Mouse (Mus musculus): Measurements from ENCODE around the gene Shisa7. TPM values are rescaled to one million over a fixed set of nuclear protein-coding genes. Genes with fewer than 3 reads are reported as not detected.

Shisa7 gene
- polyA plus RNA-seq, 1 experiment from 2014 or later: 0.99 TPM

DNA sequence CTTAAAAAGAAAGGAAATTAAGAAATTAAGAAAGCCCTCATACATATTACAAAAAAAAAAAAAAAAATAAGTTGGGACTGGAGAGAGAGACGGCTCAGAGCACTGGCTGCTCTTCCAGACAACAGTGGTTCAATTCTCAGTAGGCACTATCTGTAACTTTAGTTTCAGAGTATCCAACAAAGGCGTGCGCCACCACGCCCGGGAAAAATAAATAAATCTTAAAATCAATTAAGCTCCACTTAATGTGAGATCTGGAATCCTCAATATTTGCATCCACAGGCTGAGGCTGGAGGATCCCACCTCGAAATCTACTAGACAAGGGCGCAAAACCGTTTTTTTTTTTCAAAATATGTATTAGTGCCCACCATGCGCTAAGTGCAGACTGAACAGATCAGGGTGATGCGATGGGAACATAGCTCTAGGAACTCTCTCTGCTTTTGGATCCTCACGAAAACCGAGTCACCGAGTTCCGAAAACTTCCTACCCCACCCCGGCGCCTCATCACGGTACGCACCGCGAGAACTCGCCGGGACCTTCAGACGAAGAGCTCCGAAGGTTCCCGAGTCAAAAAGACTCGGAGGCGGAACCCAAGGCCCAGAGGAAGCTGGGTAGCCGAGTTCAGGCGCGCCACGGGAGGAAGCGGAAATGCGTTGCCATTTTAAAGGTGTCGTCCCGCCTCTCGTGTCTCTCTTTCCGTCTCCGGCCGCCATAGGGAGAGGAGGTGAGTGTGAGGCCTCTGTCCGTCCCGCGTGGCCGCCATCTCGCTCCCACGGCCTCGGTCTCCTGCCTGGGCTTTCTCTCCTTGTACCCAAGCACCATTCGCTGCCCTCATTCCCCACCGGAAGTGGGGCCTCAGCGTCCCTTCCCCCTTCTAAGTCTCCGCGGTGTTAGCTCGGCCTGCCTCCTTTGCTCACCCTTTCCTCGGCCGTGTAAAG lies 52.0 kb downstream of the Shisa7 start, which contains the start of gene Rpl28:
TSS of gene Rpl28 (plus strand) at position 597 of the 935 bp plus-strand sequence.
- peaks cover 7% of the 10 kb centered on the region for H3K4me1 ChIP-seq (replicated peaks; ENCODE audit: control insufficient read depth, insufficient read depth, low read length)
- no peaks in the 10 kb centered on the region for H3K27me3 ChIP-seq (ENCODE audit: control insufficient read depth, insufficient read depth, low read depth, low read length)
- ATAC-seq (ENCODE audit: low read depth): peak; percentile 91
- no peaks in the 10 kb centered on the region for H3K9me3 ChIP-seq (ENCODE audit: control insufficient read depth, low read length)
- peak within 1 kb of the TSS; percentile 95 for H3K9ac ChIP-seq (ENCODE audit: low read length)
- peak within 1 kb of the TSS; percentile 66 for H3K4me2 ChIP-seq (ENCODE audit: low read depth, low read length)
- H3K4me3 ChIP-seq (ENCODE audit: low read length): peak within 1 kb of the TSS; percentile 82
- H3K27ac ChIP-seq (ENCODE audit: low read length): peak within 1 kb of the TSS; percentile 96
- H3K36me3 ChIP-seq (ENCODE audit: control insufficient read depth, insufficient read depth, low read length): peaks cover 25% of the 10 kb centered on the region
- WGBS: under 1% methylated on average over 54 of the region's 54 CpGs

GRCm38 (mm10) chr7:4789436-4789935 lies 55.0 kb downstream of the Shisa7 start, which contains the start of gene Tmem238:
Gene Tmem238, minus strand, starts transcription at chr7:4789656.
- peak within 1 kb of the TSS; percentile 82 for H3K27ac ChIP-seq (ENCODE audit: low read length)
- H3K9ac ChIP-seq (ENCODE audit: low read length): peak within 1 kb of the TSS; percentile 83
- peaks cover 4% of the 10 kb centered on the region for H3K36me3 ChIP-seq (ENCODE audit: control insufficient read depth, insufficient read depth, low read length)
- no peaks in the 10 kb centered on the region for H3K9me3 ChIP-seq (ENCODE audit: control insufficient read depth, low read length)
- peaks cover 5% of the 10 kb centered on the region for H3K4me1 ChIP-seq (replicated peaks; ENCODE audit: control insufficient read depth, insufficient read depth, low read length)
- WGBS: 10% methylated on average over 27 of the region's 40 CpGs
- peak; percentile 56 for ATAC-seq (ENCODE audit: low read depth)
- peak within 1 kb of the TSS; percentile 64 for H3K4me3 ChIP-seq (ENCODE audit: low read length)
- no peaks in the 10 kb centered on the region for H3K27me3 ChIP-seq (ENCODE audit: control insufficient read depth, insufficient read depth, low read depth, low read length)
- H3K4me2 ChIP-seq (ENCODE audit: low read depth, low read length): peak within 1 kb of the TSS; percentile 86

GRCm38 (mm10) chr7:4788499-4789435 lies 55.7 kb downstream of the Shisa7 start:
- 2% methylated on average over 59 of the region's 64 CpGs for WGBS

DNA sequence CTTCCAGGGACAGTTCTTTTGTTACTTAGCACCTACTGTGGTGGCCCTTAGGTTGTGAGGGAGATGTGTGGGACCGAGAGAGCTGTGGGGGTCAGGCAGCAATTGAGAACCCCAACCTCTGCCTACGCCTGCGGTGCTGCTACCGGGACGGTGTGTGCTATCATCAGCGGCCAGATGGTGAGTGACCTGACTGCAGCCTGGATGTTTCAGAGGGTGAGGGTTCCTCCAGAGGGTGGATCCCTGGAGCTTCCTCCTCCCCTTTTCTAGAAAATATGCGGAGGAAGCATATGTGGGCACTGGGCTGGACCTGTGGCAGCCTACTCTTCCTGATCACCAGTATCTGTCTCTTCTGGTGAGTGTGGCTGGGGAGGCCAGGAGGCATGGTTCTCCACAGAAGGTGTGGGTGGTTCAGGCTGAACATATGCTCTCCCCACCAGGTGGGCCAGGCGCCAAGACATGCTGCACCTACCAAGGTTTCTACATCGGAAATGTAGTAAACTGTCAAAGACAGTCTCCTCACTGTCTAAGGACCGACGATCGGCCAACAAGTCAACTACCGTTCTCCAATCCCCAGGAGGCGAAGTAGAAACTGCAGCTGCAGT lies 60.7 kb downstream of the Shisa7 start:
- no peak overlapping the region for H3K9ac ChIP-seq (ENCODE audit: low read length)
- no peaks in the 10 kb centered on the region for H3K36me3 ChIP-seq (ENCODE audit: control insufficient read depth, insufficient read depth, low read length)
- peaks cover 3% of the 10 kb centered on the region; the same call in 1 of the 2 replicates for H3K27me3 ChIP-seq (ENCODE audit: control insufficient read depth, insufficient read depth, low read depth, low read length)
- no peaks in the 10 kb centered on the region; the same call in none of the 2 replicates for H3K4me1 ChIP-seq (replicated peaks; ENCODE audit: control insufficient read depth, insufficient read depth, low read length)
- H3K9me3 ChIP-seq (ENCODE audit: control insufficient read depth, low read length): no peaks in the 10 kb centered on the region
- no peak overlapping the region for H3K4me2 ChIP-seq (ENCODE audit: low read depth, low read length)
- no peak overlapping the region for H3K4me3 ChIP-seq (ENCODE audit: low read length)
- 73% methylated on average over 14 of the region's 14 CpGs for WGBS
- ATAC-seq (ENCODE audit: low read depth): no peak
- no peak overlapping the region for H3K27ac ChIP-seq (ENCODE audit: low read length)

More at GRCm38 (mm10) chr7:4788499-4789435, 55.7 kb downstream of the Shisa7 start:
- no peaks in the 10 kb centered on the region for H3K9me3 ChIP-seq (ENCODE audit: control insufficient read depth, low read length)
- H3K4me1 ChIP-seq (replicated peaks; ENCODE audit: control insufficient read depth, insufficient read depth, low read length): peaks cover 2% of the 10 kb centered on the region
- H3K4me3 ChIP-seq (ENCODE audit: low read length): peak overlapping the region; percentile 64
- H3K27ac ChIP-seq (ENCODE audit: low read length): peak overlapping the region; percentile 82
- ATAC-seq (ENCODE audit: low read depth): peak; percentile 53
- no peaks in the 10 kb centered on the region for H3K36me3 ChIP-seq (ENCODE audit: control insufficient read depth, insufficient read depth, low read length)
- peak overlapping the region; percentile 83 for H3K9ac ChIP-seq (ENCODE audit: low read length)
- H3K27me3 ChIP-seq (ENCODE audit: control insufficient read depth, insufficient read depth, low read depth, low read length): no peaks in the 10 kb centered on the region
- peak overlapping the region; percentile 86 for H3K4me2 ChIP-seq (ENCODE audit: low read depth, low read length)

DNA sequence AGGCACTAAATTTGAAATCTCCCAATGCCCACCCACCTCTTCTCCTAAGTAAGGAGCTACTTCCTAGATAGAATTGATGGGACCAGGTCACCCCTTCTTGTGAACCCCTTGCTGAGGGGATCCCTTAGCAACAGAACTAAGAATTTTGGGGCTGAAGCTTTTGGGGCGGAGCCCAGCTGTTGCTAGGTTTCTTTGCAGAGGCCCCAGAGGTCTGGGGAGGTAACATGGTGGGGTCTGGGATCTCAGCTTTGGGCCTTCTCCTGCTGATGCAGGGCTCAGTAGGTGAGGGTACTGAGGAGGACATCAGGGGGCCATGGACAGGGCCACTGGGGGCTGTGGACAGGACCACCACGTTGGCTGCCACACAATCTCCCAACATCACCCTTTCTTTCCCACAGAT lies 61.7 kb downstream of the Shisa7 start, which contains the start of the genes Il11 and Tmem190:
TSS of gene Il11 (minus strand) at position 101 of the 400 bp plus-strand sequence.
TSS of gene Tmem190 (plus strand) at position 179 of the 400 bp plus-strand sequence.
- H3K9ac ChIP-seq (ENCODE audit: low read length): no peak within 1 kb of the TSS
- H3K4me1 ChIP-seq (replicated peaks; ENCODE audit: control insufficient read depth, insufficient read depth, low read length): no peaks in the 10 kb centered on the region; the same call in 1 of the 2 replicates
- H3K9me3 ChIP-seq (ENCODE audit: control insufficient read depth, low read length): no peaks in the 10 kb centered on the region
- H3K36me3 ChIP-seq (ENCODE audit: control insufficient read depth, insufficient read depth, low read length): no peaks in the 10 kb centered on the region
- H3K27ac ChIP-seq (ENCODE audit: low read length): no peak within 1 kb of the TSS
- H3K4me2 ChIP-seq (ENCODE audit: low read depth, low read length): no peak within 1 kb of the TSS
- no peak for ATAC-seq (ENCODE audit: low read depth)
- peaks cover 13% of the 10 kb centered on the region for H3K27me3 ChIP-seq (ENCODE audit: control insufficient read depth, insufficient read depth, low read depth, low read length)
- whole genome bisulfite sequencing: 76% methylated on average over 2 of the region's 2 CpGs
- H3K4me3 ChIP-seq (ENCODE audit: low read length): no peak within 1 kb of the TSS

- Histone ChIP-seq H3K27me3 (ENCODE audit: control insufficient read depth, insufficient read depth, low read depth, low read length) (peaks cover 20% of the 10 kb centered on the region), H3K4me1 (replicated peaks; ENCODE audit: control insufficient read depth, insufficient read depth, low read length) (peaks cover 1% of the 10 kb centered on the region; the same call in 1 of the 2 replicates), H3K4me2 (ENCODE audit: low read depth, low read length) (no peak overlapping the region), H3K4me3 (ENCODE audit: low read length) (no peak overlapping the region), H3K9ac (ENCODE audit: low read length) (no peak overlapping the region), H3K27ac (ENCODE audit: low read length) (no peak overlapping the region), H3K36me3 (ENCODE audit: control insufficient read depth, insufficient read depth, low read length) (no peaks in the 10 kb centered on the region), H3K9me3 (ENCODE audit: control insufficient read depth, low read length) (no peaks in the 10 kb centered on the region)
- ATAC-seq (ENCODE audit: low read depth): no peak
- WGBS: 41% methylated on average over 3 of the region's 3 CpGs
These were observed 62.4 kb downstream of the Shisa7 start for GRCm38 (mm10) chr7:4782130-4782529.

DNA sequence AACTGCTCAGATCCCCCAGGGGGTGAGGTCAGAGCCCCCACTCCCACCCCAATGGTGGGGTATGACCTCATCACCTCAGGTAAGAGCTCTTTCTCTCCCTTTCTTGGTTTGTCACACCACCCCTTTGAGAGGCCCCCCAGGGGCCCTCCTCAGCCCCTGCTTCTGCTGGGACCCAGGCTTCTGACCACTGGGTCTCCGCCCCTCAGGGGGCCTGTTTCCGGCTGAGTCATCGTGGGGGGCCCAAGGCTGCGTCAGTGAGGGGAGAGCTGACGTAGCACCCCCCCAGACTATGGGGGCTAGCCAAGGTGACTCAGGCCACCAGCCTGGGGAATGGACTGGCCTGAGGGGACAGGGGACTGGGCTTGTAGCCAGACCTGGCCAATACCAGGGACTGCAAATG lies 64.6 kb downstream of the Shisa7 start:
- 31% methylated on average over 5 of the region's 5 CpGs for WGBS
- no peak overlapping the region for H3K9ac ChIP-seq (ENCODE audit: low read length)

GRCm38 (mm10) chr7:4777851-4778637 lies 66.5 kb downstream of the Shisa7 start:
- H3K27me3 ChIP-seq (ENCODE audit: control insufficient read depth, insufficient read depth, low read depth, low read length): peaks cover 41% of the 10 kb centered on the region
- no peak overlapping the region for H3K4me2 ChIP-seq (ENCODE audit: low read depth, low read length)

More for the DNA sequence above, 64.6 kb downstream of the Shisa7 start:
- Histone ChIP-seq H3K9me3 (ENCODE audit: control insufficient read depth, low read length) (no peaks in the 10 kb centered on the region), H3K4me3 (ENCODE audit: low read length) (no peak overlapping the region), H3K27ac (ENCODE audit: low read length) (no peak overlapping the region), H3K27me3 (ENCODE audit: control insufficient read depth, insufficient read depth, low read depth, low read length) (peaks cover 38% of the 10 kb centered on the region), H3K4me2 (ENCODE audit: low read depth, low read length) (no peak overlapping the region), H3K36me3 (ENCODE audit: control insufficient read depth, insufficient read depth, low read length) (no peaks in the 10 kb centered on the region), H3K4me1 (replicated peaks; ENCODE audit: control insufficient read depth, insufficient read depth, low read length) (peaks cover 5% of the 10 kb centered on the region)
- no peak for ATAC-seq (ENCODE audit: low read depth)

More at GRCm38 (mm10) chr7:4777851-4778637, 66.5 kb downstream of the Shisa7 start:
- 6% methylated on average over 17 of the region's 20 CpGs for WGBS
- Histone ChIP-seq H3K4me3 (ENCODE audit: low read length) (no peak overlapping the region), H3K36me3 (ENCODE audit: control insufficient read depth, insufficient read depth, low read length) (no peaks in the 10 kb centered on the region), H3K9ac (ENCODE audit: low read length) (no peak overlapping the region), H3K4me1 (replicated peaks; ENCODE audit: control insufficient read depth, insufficient read depth, low read length) (peaks cover 5% of the 10 kb centered on the region), H3K9me3 (ENCODE audit: control insufficient read depth, low read length) (no peaks in the 10 kb centered on the region), H3K27ac (ENCODE audit: low read length) (no peak overlapping the region)
- no peak for ATAC-seq (ENCODE audit: low read depth)
